Comparison of ENCODE assay signal across 28 mouse cellular contexts in genomic region chrX:42530703-42531102, GRCm38 (mm10). TPM values are rescaled to one million over a fixed set of nuclear protein-coding genes. Genes with fewer than 3 reads are reported as not detected.
DNase-seq lines count a peak whose midpoint lies in the region; ATAC-seq lines count a peak whose summit lies in the region.
"Had no signal": no experiment of that assay in that cellular context is flagged by ENCODE, and none has a peak within 500 bp of the region (broad histone marks: within the 10 kb centered on the region; RNA-seq: fewer than 3 reads in every experiment).

No protein-coding gene starts in this region.

- peak; percentile 10 for DNase-seq in forebrain, embryonic 14.5 days (ENCODE audit: low spot score)
- no peak for DNase-seq in forebrain, embryonic 11.5 days (ENCODE audit: low spot score)
- peak; percentile 26 to 30 for DNase-seq in layer of hippocampus, adult 18-20 months (ENCODE audit: low spot score in 2 of 2)
- no peak for DNase-seq in layer of hippocampus, postnatal 25 days (ENCODE audit: extremely low spot score in 1 of 2, low spot score in 1 of 2)
- no peak for DNase-seq in neural tube, embryonic 10.5 days (ENCODE audit: extremely low spot score, low spot score)
- peak; percentile 9 for DNase-seq in telencephalon, adult 2 months (ENCODE audit: low read depth, low spot score)
- no peak for DNase-seq in left cerebral cortex, postnatal 14 days (ENCODE audit: low spot score in 2 of 2)
- DNase-seq: adrenal gland, postnatal 14 days; cerebellum, adult 2 months; cerebellum, postnatal 10 days; gastrocnemius, postnatal 14 days; heart, adult 2 months; heart, postnatal 14 days had no signal

- no peak for ATAC-seq in forebrain, embryonic 14.5 days
- no peak for ATAC-seq in forebrain, embryonic 11.5 days (replicated peaks; ENCODE audit: low FRiP score)
- ATAC-seq in neural tube, embryonic 14.5 days (ENCODE audit: low read depth): 0 out of 2 replicates have a peak, but pooled peaks have one; percentile 34
- ATAC-seq: activated CD4-positive, CD25-positive, alpha-beta regulatory T cell, adult 4 months; Patski had no signal

- WGBS in forebrain, embryonic 14.5 days: 60% methylated on average over 4 of the region's 4 CpGs
- WGBS in forebrain, embryonic 11.5 days: 67% methylated on average over 4 of the region's 4 CpGs
- 50% methylated on average over 4 of the region's 4 CpGs for WGBS in neural tube, embryonic 14.5 days

- H3K9me3 ChIP-seq in forebrain, embryonic 14.5 days (replicated peaks; ENCODE audit: control insufficient read depth, low read length): no peaks in the 10 kb centered on the region
- no peaks in the 10 kb centered on the region for H3K9me3 ChIP-seq in forebrain, embryonic 11.5 days (ENCODE audit: control insufficient read depth, low read length)
- no peaks in the 10 kb centered on the region for H3K9me3 ChIP-seq in neural tube, embryonic 14.5 days (ENCODE audit: control insufficient read depth, low read length)
- H3K9me3 ChIP-seq: embryonic facial prominence, embryonic 10.5 days; heart, embryonic 15.5 days had no signal

- H3K4me1 ChIP-seq in forebrain, embryonic 14.5 days (ENCODE audit: control insufficient read depth, insufficient read depth, low read length): 0 out of 2 replicates have a peak, but pooled peaks cover 3% of the 10 kb centered on the region
- H3K4me1 ChIP-seq in forebrain, embryonic 11.5 days (replicated peaks; ENCODE audit: control insufficient read depth, insufficient read depth, low read length): no peaks in the 10 kb centered on the region
- H3K4me1 ChIP-seq in neural tube, embryonic 14.5 days (ENCODE audit: control insufficient read depth, insufficient read depth, low read length): no peaks in the 10 kb centered on the region
- H3K4me1 ChIP-seq: embryonic facial prominence, embryonic 10.5 days; heart, embryonic 15.5 days had no signal

- no peak overlapping the region for H3K9ac ChIP-seq in forebrain, embryonic 14.5 days (ENCODE audit: low read length)
- H3K9ac ChIP-seq in forebrain, embryonic 11.5 days (ENCODE audit: low read length): no peak overlapping the region
- H3K9ac ChIP-seq in neural tube, embryonic 14.5 days (replicated peaks; ENCODE audit: low read depth, low read length): no peak overlapping the region
- H3K9ac ChIP-seq: heart, embryonic 15.5 days; hindbrain, embryonic 14.5 days had no signal

- H3K4me3 ChIP-seq in forebrain, embryonic 14.5 days (ENCODE audit: low read depth, low read length): no peak overlapping the region
- no peak overlapping the region for H3K4me3 ChIP-seq in forebrain, embryonic 11.5 days (ENCODE audit: low read depth, low read length)
- no peak overlapping the region for H3K4me3 ChIP-seq in neural tube, embryonic 14.5 days (ENCODE audit: low read depth, low read length)
- H3K4me3 ChIP-seq: embryonic facial prominence, embryonic 10.5 days; heart, adult 2 months; heart, embryonic 15.5 days had no signal

- intact Hi-C loops in left cerebral cortex, postnatal 14 days (cut with DNase I): no loop called here

- no peaks in the 10 kb centered on the region for H3K27me3 ChIP-seq in forebrain, embryonic 14.5 days (replicated peaks; ENCODE audit: control insufficient read depth, insufficient read depth, low read length)
- H3K27me3 ChIP-seq in forebrain, embryonic 11.5 days (ENCODE audit: control insufficient read depth, insufficient read depth, low read length): no peaks in the 10 kb centered on the region
- no peaks in the 10 kb centered on the region for H3K27me3 ChIP-seq in neural tube, embryonic 14.5 days (ENCODE audit: control insufficient read depth, insufficient read depth, low read length)
- H3K27me3 ChIP-seq: heart, embryonic 15.5 days had no signal

- no peaks in the 10 kb centered on the region for H3K36me3 ChIP-seq in forebrain, embryonic 14.5 days (ENCODE audit: control insufficient read depth, insufficient read depth, low read length)
- no peaks in the 10 kb centered on the region for H3K36me3 ChIP-seq in forebrain, embryonic 11.5 days (ENCODE audit: control insufficient read depth, insufficient read depth, low read length)
- H3K36me3 ChIP-seq in neural tube, embryonic 14.5 days (ENCODE audit: control insufficient read depth, insufficient read depth, low read length): no peaks in the 10 kb centered on the region
- H3K36me3 ChIP-seq: embryonic facial prominence, embryonic 10.5 days; heart, embryonic 15.5 days had no signal

- H3K4me2 ChIP-seq in forebrain, embryonic 14.5 days (ENCODE audit: low read length): no peak overlapping the region
- H3K4me2 ChIP-seq in forebrain, embryonic 11.5 days (ENCODE audit: low read depth, low read length, severe bottlenecking): no peak overlapping the region
- H3K4me2 ChIP-seq in neural tube, embryonic 14.5 days (ENCODE audit: low read depth, low read length): no peak overlapping the region
- H3K4me2 ChIP-seq: heart, embryonic 11.5 days; heart, embryonic 15.5 days; hindbrain, embryonic 14.5 days had no signal

- no peak overlapping the region for H3K27ac ChIP-seq in forebrain, embryonic 14.5 days (ENCODE audit: low read depth, low read length)
- no peak overlapping the region for H3K27ac ChIP-seq in forebrain, embryonic 11.5 days (ENCODE audit: low read depth, low read length)
- H3K27ac ChIP-seq in neural tube, embryonic 14.5 days (ENCODE audit: low read depth, low read length): no peak overlapping the region
- H3K27ac ChIP-seq: embryonic facial prominence, embryonic 10.5 days; heart, adult 2 months; heart, embryonic 15.5 days; hindbrain, embryonic 14.5 days had no signal

RNA-seq across cellular contexts. Expression of gene Sh2d1a, which starts 28.4 kb away (rescaled TPM):
- polyA plus RNA-seq in forebrain, embryonic 14.5 days (2014; fragmentation: Nextera tagmentation; extraction: Ambion mirVana): 2.4 and 3.1 TPM in 2 replicates
- 0.44 and 0.81 TPM in 2 replicates for polyA plus RNA-seq in forebrain, embryonic 11.5 days (2014; fragmentation: Nextera tagmentation; extraction: Ambion mirVana)
- total RNA-seq in layer of hippocampus, adult 18-20 months (2021): not detected
- total RNA-seq in layer of hippocampus, postnatal 25 days (2021): not detected
- 4.9 and 5.6 TPM in 2 replicates for polyA plus RNA-seq in neural tube, embryonic 14.5 days (2014; fragmentation: Nextera tagmentation; extraction: Ambion mirVana)
- total RNA-seq in left cerebral cortex, postnatal 14 days (2021): not detected
- total RNA-seq: adrenal gland, adult 18-20 months; gastrocnemius, adult 18-20 months; gastrocnemius, postnatal 14 days; heart, adult 2 months; hematopoietic stem cell, adult 5-6 weeks; MEL had no signal
- polyA plus RNA-seq: C2C12; gonadal fat pad, adult 2 months; heart, embryonic 11.5 days; Patski had no signal

RNA-seq across cellular contexts. Expression of gene Tex13c2, which starts 41.2 kb away (rescaled TPM):
- not detected in 2 replicates for polyA plus RNA-seq in forebrain, embryonic 14.5 days (2014; fragmentation: Nextera tagmentation; extraction: Ambion mirVana)
- polyA plus RNA-seq in forebrain, embryonic 11.5 days (2014; fragmentation: Nextera tagmentation; extraction: Ambion mirVana): not detected in 2 replicates
- total RNA-seq in layer of hippocampus, adult 18-20 months (2021): under 1 TPM; 0.62 to 0.63 TPM
- 1 to 10 TPM in 1 of 2 experiments, under 1 TPM in 1; 0.40 to 1.4 TPM for total RNA-seq in layer of hippocampus, postnatal 25 days (2021)
- polyA plus RNA-seq in neural tube, embryonic 14.5 days (2014; fragmentation: Nextera tagmentation; extraction: Ambion mirVana): not detected in 2 replicates
- not detected for total RNA-seq in left cerebral cortex, postnatal 14 days (2021)
- total RNA-seq: adrenal gland, adult 18-20 months; adrenal gland, postnatal 14 days; gastrocnemius, adult 18-20 months; gastrocnemius, postnatal 14 days; heart, adult 2 months; heart, postnatal 14 days; hematopoietic stem cell, adult 5-6 weeks; MEL had no signal
- polyA plus RNA-seq: C2C12; cerebellum, adult 2 months; embryonic facial prominence, embryonic 10.5 days; embryonic facial prominence, embryonic 14.5 days; frontal cortex, adult 2 months; gonadal fat pad, adult 2 months; heart, adult 2 months; heart, embryonic 11.5 days; heart, embryonic 15.5 days; hindbrain, embryonic 14.5 days; Patski had no signal

Comparison
In these comparisons a context has a peak if more than half of its experiments do, and no peak if none do; other contexts are left out.
1. DNase-seq: peak in forebrain, embryonic 14.5 days (single experiment), layer of hippocampus, adult 18-20 months (2 of 2) and telencephalon, adult 2 months (single experiment); none in forebrain, embryonic 11.5 days (single experiment), layer of hippocampus, postnatal 25 days (0 of 2), neural tube, embryonic 10.5 days (single experiment) and left cerebral cortex, postnatal 14 days (0 of 2).